Mouse (Mus musculus) spleen, postnatal 14 days (tissue): ENCODE results near the gene 0610037L13Rik.

Experiments used
- DNase-seq, 2 experiments: peaks; one replicate each; pipeline ENCODE4 v3.0.0; 2021 to 2022; ENCODE audit warnings: low spot score in 2 of 2

Gene 0610037L13Rik

GRCm38 (mm10) chr4:107920336-107920735 is 30.7 kb downstream of the 0610037L13Rik start:
- no peak for DNase-seq

DNA sequence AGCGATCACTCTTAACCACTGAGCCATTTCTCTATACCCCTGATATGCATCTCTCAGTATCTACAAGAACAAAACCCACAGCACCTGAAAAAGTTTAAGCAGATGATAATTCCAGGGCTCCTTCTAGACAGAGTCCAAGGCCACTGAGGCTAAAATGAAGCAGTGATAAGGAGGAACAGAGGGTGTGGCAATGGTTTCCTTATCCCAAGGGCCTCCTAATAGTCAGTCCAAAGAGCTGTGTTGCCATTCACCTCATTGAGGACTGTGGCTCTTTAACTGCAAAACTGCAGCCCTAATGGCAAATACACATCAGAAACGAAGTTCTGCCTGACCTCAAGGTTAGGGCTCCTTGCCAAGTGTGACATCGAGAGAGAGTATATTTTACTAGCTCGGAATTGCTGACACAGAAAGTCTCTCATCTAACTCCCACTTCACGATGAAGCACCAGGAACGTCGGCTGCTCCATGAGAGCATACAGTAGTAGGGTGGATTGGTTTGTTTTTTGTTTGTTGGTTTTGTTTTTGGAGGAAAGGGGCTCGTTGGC is 31.6 kb downstream of the 0610037L13Rik start:
- no peak for DNase-seq

DNA sequence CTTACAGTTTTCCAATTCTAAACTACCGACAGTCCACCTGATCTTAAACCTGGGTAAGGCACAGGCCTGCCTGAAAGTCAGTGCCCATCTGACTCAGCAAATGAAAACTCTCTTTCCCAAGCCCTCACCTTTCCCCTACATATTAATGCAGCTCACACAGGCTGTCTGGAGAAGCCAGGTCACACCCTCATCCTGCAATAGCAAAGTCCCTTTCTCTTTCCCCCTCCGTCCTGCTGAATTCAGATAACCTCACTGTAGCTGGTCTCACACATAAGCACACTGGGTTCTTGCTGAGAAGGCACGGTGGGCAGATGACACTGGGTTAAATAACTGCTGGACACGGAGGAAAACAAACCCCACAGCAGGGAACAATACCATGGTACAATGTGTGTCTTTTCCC is 32.3 kb downstream of the 0610037L13Rik start:
- no peak for DNase-seq

DNA sequence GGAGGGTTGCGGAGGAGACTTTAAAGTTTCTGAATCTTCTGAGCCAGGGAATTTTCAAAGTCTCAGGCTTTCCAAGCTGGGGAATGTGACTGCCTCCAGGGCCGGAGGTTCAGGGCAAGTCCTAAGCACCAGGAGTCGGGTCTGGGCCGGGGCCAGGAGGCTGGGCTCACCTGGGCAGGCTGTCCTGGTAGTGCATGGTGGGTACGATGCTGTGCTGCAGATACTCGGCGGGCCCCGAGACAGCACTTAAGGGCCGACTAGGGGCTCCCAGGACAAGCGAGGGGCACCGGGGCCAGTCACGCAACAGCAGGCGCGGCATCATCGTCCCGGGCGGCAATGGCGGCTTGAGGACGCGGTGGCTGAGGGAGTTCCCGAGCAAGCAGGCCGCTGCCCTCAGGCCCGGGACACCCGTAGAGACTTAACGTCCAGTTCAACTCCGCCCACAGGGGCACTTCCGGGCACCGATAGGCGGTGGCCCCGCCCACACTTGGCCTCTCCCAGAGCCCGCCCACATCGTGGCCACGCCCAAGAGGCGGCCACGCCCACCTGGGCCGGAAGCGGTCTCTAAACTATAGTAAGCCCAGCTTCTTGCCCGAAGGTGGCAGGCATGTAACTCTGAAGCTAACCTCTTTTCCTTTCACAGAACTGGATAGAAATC is 33.7 kb downstream of the 0610037L13Rik start, which contains the start of gene Cpt2:
Gene Cpt2 (minus strand): TSS at position 466 of the 658 bp plus-strand sequence.
- DNase-seq = peak; percentile 90 to 93

DNA sequence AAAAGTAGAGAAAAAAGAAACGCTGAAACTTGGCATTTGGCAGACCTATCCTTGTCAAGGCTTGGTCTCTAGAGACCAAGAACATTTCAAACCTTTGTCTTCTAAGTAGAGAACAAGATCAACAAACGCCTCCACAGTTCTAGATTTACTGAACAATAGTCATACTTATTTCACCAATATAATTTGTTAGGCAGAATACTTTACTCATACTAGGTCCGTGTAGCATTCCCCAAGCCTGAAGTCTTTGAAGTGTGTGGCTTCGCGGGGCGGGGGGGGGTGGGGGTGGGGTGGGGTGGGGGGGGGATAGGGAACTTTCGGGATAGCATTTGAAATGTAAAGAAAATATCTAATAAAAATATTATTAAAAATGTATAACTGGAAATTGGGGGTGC is 34.2 kb downstream of the 0610037L13Rik start:
- DNase-seq = no peak

DNA sequence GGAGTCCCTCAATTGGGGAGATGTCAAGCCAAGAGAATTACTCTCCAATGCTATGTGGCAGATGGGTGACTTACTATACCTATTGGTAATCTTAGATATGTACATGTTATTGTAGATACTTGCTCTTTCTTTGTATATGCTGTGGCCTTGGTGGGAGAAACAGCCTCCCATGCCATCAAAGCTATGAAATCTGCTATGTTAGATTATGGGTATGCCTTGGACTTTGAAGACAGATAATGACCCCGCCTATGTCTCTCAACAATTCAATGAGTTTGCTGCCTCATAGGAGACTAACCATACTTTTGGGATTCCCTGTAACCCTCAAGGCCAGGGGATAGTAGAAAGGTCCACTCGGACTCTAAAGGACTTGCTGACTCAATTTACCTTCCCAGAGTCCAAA is 38.7 kb downstream of the 0610037L13Rik start:
- no peak for DNase-seq

GRCm38 (mm10) chr4:107928726-107929125 is 39.1 kb downstream of the 0610037L13Rik start:
- no peak for DNase-seq

DNA sequence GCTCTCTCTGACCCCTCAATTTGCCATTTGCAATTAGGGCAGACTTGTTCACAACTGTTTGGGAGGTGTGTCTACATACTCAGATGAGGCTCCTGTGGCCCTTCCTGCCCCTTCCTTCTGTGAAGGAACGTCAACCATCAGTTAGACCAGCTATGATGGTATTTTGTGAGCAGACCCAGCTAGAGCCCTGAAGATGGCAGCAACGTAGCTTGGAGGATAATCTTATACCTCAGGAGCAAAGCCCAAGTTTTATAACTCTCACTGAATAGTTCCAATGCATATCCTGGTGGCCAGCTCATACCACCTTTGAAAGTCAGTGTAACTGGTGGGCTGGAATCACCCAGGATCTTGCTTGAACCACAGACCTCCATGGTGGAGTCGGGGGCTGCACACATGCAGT is 41.8 kb downstream of the 0610037L13Rik start:
- DNase-seq = no peak

GRCm38 (mm10) chr4:107933239-107933638 is 43.6 kb downstream of the 0610037L13Rik start:
- no peak for DNase-seq

DNA sequence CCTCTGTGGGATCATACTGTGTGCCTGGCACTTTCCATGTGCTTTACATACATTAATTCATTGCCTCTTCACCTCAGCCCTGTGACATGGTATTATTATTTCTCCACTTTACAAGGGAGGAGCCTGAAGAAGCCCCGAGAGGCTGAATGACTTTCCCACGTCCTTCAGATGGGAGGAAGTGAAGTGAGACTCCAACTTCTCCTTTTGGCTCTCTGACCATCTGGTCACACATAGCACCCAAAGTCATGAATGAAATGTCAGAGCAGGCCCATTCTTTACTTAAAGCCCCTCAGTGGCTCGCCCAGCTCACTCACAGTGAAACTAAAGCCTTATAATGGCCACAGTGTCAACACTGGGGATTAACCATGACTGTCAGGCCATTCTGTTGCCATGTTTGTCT is 45.6 kb downstream of the 0610037L13Rik start:
- DNase-seq = no peak

DNA sequence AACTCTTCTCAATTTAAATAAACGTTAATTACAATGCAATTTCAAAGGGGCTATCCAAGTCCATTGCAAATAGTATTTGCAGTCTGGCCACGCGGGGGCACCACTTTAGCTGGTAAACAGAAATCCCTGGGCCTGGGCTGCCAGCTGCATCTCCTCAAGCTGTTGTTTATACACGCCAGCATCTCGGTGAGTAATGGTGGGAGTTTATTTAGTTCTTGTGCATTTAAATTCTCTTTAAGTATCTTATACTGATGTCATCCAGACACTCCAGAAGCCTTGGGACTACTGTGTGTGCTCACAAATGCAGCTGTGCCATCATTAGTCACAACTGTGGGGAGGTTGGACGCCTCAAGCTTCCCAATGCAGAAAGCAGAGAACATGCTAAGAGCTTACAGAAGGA is 47.7 kb downstream of the 0610037L13Rik start:
- DNase-seq = peak in 1 of 2 experiments; percentile 29

- no peak for DNase-seq
Measured at GRCm38 (mm10) chr4:107938124-107938523, 48.5 kb downstream of the 0610037L13Rik start.

GRCm38 (mm10) chr4:107942741-107943140 is 53.1 kb downstream of the 0610037L13Rik start:
- no peak for DNase-seq

DNA sequence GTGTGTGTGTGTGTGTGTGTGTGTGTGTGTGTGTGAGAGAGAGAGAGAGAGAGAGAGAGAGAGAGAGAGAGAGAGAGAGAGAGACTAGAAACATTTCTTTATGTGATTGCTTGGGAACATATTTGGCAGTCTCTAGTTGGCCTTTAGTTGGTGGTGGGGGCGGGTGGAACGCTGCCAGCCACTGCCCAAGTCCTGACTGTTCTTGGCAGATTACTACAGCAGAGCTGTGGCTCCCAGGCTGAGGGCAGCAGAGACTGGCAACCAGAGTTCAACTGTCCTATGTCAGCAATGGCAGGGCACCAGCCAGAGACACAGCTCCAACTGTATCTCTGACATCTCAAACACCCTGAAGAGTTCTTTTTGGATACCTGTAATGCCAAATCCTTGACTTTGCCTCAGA is 54.5 kb downstream of the 0610037L13Rik start:
- DNase-seq = no peak
